Mouse (Mus musculus) right cerebral cortex, postnatal 4 days (tissue): ENCODE measurements at regions not wholly inside any gene's neighbourhood (a gene's known extent, or its start where the extent isn't known, plus 50 kb on each side); places are given as distances from the start of the nearest gene placed in this dataset.

ENCODE experiments used
- DNase-seq: peaks from one replicate; pipeline ENCODE4 v3.0.0-alpha.2; 2022

DNA sequence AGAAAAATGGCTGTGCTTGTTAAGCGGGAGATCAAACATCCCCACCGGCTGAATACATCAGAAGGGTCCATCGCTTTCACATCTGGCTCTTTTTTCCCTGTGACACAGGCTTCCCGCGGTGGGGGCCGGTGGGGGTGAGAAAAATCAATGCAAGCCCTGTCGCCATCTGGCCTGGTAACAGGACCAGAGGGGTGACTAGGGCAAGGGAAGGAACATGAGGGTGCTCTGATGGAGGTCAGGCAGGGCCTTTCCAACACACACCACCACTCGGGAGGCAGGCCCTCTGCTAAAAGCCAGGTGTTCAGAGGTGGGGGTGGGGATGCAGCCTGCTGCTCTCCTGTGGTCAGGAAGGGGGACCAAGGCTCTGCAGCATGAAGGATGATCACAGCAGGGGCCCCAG, 107.5 kb upstream of the Syt13 start:
- no peak for DNase-seq

- no peak for DNase-seq
Measured at GRCm38 (mm10) chr2:92808121-92808520, 106.8 kb upstream of the Syt13 start.

DNA sequence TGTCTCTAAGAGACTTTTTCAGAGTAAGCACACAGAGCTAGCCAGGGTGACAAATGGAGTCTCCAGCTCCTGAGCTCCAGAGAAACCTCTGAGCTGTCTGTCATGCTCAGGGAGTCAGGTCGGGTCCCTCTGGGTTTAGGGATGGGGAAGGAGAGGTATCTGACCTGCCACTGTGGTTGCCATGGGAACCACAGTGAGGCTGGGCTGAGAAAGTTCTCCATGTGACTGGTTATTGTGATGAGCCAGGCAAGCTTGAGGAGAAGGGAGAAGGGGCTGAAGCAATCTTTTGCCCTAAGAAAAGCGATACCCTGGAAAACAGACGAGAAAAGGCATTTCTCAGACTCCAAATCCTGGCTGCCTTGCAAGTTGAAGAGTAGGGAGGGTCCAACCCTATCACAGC, 105.7 kb upstream of the Syt13 start:
- DNase-seq, result no peak

DNA sequence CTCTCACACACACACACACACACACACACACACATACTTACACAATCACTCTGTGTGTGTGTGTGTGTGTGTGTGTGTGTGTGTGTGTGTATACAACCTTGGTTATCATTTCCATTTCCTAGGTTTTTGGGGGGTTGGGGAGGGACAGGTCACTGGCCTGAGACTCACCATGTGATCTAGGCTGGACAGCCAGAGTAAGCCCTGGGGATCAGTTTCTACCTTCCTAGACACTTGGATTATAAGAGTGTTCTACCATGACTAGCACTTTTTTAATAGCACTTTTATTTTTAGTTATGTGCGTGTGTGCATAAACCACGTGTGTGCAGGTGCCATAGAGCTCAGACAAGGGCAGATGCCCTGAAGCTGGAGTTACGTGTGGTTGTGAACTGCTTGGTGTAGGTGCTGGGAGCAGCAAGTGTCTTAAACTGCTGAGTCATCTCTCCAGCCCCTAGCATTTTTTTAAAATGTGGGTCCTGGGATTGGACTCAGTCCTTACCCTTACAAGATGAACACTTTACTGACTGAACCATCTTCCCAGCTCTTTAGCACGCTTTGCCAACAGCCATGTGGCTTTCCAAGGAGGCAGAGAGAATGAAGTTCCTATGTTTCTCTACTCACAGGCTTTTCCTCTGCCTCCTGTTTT, 105.1 kb upstream of the Syt13 start:
- DNase-seq, result no peak

- DNase-seq, result peak; percentile 82
Measured at GRCm38 (mm10) chr2:92810956-92811355, 103.9 kb upstream of the Syt13 start.

DNA sequence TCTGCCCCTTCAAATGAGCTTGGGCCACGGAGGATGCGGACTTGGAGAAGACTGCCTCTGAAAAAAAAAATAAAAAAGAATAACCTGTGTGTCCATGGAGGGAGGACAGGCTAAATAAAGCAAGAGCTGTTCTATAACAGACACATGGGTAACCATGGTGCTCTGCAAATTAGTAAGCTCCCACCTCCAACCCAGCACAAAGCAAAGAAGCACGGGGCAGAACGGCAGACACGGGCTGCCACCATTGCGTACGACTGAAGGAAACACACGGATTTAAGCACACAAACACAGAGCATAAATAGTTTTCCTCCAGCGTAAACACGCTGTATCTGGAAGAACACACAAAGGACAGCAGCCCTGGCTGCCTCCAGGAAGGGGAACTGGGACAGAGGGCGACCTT, 101.9 kb upstream of the Syt13 start:
- no peak for DNase-seq

GRCm38 (mm10) chr2:92819586-92819985, 95.3 kb upstream of the Syt13 start:
- no peak for DNase-seq

- no peak for DNase-seq
Measured at GRCm38 (mm10) chr2:92824325-92824724, 90.6 kb upstream of the Syt13 start.

- DNase-seq, result no peak
Measured at GRCm38 (mm10) chr2:92825395-92825794, 89.5 kb upstream of the Syt13 start.

DNA sequence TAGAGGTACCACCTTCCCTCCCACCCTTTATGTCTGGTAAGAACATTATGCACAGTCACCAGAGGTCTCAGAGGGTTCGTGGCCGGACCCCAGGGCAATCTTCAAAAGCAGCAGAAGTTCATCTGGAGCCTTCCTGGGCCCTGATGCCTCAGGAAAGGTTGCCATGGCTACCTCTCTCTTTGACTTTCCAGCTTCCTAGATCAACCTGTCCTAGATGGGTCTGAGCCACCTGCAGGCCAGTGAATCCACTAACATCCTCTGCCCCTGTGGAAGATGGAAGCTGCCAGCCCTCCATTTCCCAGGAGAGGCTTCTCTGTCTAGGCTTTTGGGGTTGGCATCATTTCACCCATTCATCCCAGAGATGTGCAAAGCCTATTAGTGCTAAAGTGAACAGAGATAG, 84.8 kb upstream of the Syt13 start:
- no peak for DNase-seq

GRCm38 (mm10) chr2:92831784-92832183, 83.1 kb upstream of the Syt13 start:
- no peak for DNase-seq

GRCm38 (mm10) chr2:92836203-92836602, 78.7 kb upstream of the Syt13 start:
- DNase-seq, result no peak

- DNase-seq, result no peak
Measured at GRCm38 (mm10) chr2:92838012-92838411, 76.9 kb upstream of the Syt13 start.

GRCm38 (mm10) chr2:92840009-92840408, 74.9 kb upstream of the Syt13 start:
- peak; percentile 86 for DNase-seq

DNA sequence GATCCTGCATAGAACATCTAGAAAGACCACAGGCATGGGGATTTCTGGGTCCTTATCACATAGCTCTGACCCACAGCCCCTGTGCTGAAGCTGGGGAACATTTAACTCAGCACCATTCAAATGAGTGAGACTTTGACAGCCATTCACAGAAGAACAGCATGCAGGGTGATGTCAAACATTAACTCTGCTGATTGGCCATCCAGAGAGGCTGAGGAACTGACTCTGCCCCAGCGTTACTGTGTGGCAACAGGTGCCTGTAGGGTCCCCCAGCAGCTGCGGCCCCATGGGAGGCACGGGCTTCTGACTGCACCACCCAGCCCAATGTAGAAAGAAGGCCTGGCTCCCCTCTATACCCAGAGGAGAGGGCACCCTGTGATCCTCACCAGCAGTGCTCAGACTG, 73.3 kb upstream of the Syt13 start:
- DNase-seq, result no peak

DNA sequence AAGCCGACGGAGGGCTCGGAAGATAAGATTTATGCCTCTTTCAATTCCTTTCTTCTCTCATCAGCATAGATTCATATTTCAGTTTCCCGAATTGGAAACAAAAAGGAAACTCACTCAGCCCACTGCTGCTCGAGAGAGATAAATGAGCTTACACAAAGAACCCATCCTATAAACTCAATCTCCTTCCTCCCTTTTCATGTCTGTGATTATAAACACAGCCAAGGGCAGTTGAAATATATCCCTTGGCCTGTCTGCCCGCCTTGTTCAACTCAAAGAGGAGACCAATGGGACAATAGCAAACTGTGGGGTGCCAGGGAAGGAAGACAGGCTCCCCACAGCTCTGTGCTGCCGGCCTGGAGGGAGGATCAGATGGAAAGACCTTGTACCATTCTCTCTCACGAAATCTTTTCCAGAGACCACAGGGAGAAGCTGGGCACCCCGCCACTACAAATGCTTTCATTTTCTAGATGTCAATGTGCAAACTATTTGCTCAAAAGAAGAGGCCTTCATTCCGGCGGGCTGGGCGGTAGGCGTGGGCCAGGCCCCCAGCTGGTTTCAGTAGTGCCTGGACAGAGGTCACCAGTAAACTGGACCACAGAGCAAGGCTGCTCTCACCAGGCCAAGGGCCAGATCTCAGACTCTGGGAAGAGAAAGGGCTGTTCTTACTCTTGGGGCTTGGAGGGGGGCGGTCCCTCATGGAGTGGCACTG, 69.7 kb upstream of the Syt13 start:
- peak; percentile 64 for DNase-seq

GRCm38 (mm10) chr2:92848962-92849361, 65.9 kb upstream of the Syt13 start:
- no peak for DNase-seq

DNA sequence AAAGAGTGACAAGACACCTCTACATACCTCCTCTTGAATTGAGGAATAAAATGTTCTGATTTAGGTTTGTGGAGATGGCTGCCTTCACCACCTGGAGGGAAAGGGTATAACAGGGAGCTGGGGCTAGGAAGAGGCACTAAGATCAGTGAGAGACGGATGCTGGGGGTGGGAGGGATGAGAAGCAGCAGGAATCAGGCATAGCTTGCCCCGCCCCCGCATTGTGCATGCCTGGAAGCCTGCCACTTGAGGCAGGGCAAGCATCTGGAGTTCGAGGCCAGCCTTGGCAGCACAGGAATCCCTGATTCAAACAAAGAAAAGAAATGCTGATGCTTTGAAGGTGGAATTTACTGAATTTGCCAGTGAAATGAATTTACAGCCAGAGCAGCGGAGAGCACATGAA, 63.6 kb upstream of the Syt13 start:
- DNase-seq, result no peak

DNA sequence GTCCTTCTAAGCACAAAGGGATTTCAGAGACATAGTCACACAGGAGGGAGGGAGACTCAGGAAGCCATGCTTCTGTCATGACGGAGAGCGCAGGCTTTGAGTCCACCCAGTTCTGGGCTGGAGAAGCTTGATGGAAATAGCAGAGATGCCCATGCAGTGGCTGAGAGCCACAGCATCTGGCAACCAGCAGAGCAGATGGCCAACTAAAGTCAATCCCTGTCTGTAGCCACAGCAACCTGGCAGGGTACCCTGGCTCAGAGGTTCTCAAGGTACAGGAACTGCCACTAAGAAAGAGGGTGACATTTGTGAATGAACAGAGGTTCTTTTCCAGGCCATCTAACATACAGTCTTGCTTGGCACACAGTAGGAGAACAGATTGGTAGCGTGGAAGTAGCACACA, 61.7 kb upstream of the Syt13 start:
- DNase-seq, result no peak

DNA sequence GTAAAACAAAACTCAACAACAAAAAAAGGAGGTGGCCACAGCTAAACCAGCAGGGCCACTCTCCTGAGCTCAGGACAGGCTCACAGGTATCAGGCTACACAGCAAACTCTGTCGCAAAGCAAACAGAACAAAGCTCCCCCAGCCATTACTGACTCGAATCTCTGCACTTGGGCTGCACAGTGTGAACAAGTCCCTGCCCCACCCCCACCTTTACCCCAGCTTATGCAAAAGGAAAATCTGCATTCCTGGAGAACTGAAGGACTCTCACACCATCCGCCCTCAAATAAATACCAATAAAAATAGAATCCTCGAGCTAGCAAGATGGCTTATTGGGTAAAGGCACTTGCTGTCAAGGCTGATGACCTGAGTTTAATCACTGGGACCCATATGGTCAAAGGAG, 60.6 kb upstream of the Syt13 start:
- DNase-seq, result no peak

GRCm38 (mm10) chr2:92856047-92856446, 58.9 kb upstream of the Syt13 start:
- no peak for DNase-seq

- DNase-seq, result no peak
Measured at GRCm38 (mm10) chr2:92860502-92861197, 54.2 kb upstream of the Syt13 start.
